Mouse (Mus musculus) adrenal gland, adult 18-20 months (tissue): ENCODE measurements around the gene Znhit1. TPM values are rescaled to one million over a fixed set of nuclear protein-coding genes. Genes with fewer than 3 reads are reported as not detected.
A peak's percentile ranks its signal among the peaks of the same experiment; 100 is the strongest.

Source experiments
- DNase-seq, 2 experiments: peaks; one replicate each; pipeline ENCODE4 v3.0.0; 2021 to 2022; ENCODE audit warnings: low spot score in 2 of 2
- total RNA-seq, 2 experiments: library from RNA; stranded (reverse); gene quantifications; 1 replicate in 1 of 2; 2 replicates in 1 of 2; pipeline ENCODE4 v1.2.3; 2021

Znhit1 gene
- total RNA-seq, 2 experiments from 2014 or later = 87.2 to 93.5 TPM

- peak; percentile 79 to 82 for DNase-seq
Observed at GRCm38 (mm10) chr5:136987138-136987933, 485 bp downstream of the Znhit1 start.

- DNase-seq = peak; percentile 87 to 88
Observed at GRCm38 (mm10) chr5:136986695-136987137, 1.1 kb downstream of the Znhit1 start, which contains the start of gene Plod3. Gene Plod3 (plus strand): TSS chr5:136987019.

GRCm38 (mm10) chr5:136984828-136985227 lies 3.0 kb downstream of the Znhit1 start:
- DNase-seq = no peak

GRCm38 (mm10) chr5:136982338-136982930 lies 5.4 kb downstream of the Znhit1 start:
- peak; percentile 46 to 57 for DNase-seq

- no peak for DNase-seq
Observed at GRCm38 (mm10) chr5:136980974-136981373, 6.8 kb downstream of the Znhit1 start.

GRCm38 (mm10) chr5:136979762-136980161 lies 8.1 kb downstream of the Znhit1 start:
- no peak for DNase-seq

- no peak for DNase-seq
Observed at GRCm38 (mm10) chr5:136977769-136978168, 10.1 kb downstream of the Znhit1 start.

GRCm38 (mm10) chr5:136973670-136974069 lies 14.2 kb downstream of the Znhit1 start:
- DNase-seq = no peak

GRCm38 (mm10) chr5:136970703-136971102 lies 17.1 kb downstream of the Znhit1 start:
- DNase-seq = peak; percentile 76 to 78

- DNase-seq = peak in 1 of 2 experiments; percentile 55
Observed at GRCm38 (mm10) chr5:136967592-136967991, 20.2 kb downstream of the Znhit1 start.

GRCm38 (mm10) chr5:136966861-136967455 lies 20.9 kb downstream of the Znhit1 start:
- DNase-seq = no peak

GRCm38 (mm10) chr5:136966331-136966730 lies 21.5 kb downstream of the Znhit1 start, which contains the start of gene Cldn15:
Gene Cldn15 (plus strand): TSS chr5:136966616.
- DNase-seq = no peak

GRCm38 (mm10) chr5:136965686-136966085 lies 22.1 kb downstream of the Znhit1 start:
- DNase-seq = no peak

- no peak for DNase-seq
Observed at GRCm38 (mm10) chr5:136965210-136965609, 22.6 kb downstream of the Znhit1 start.

- no peak for DNase-seq
Observed at GRCm38 (mm10) chr5:136962966-136963540, 24.8 kb downstream of the Znhit1 start.

GRCm38 (mm10) chr5:136962501-136962900 lies 25.3 kb downstream of the Znhit1 start:
- peak; percentile 73 to 80 for DNase-seq

GRCm38 (mm10) chr5:136961983-136962461 lies 25.8 kb downstream of the Znhit1 start:
- peak; percentile 81 to 82 for DNase-seq

GRCm38 (mm10) chr5:136961334-136961982 lies 26.4 kb downstream of the Znhit1 start:
- DNase-seq = no peak

- DNase-seq = no peak
Observed at GRCm38 (mm10) chr5:136960053-136960452, 27.8 kb downstream of the Znhit1 start.

- DNase-seq = no peak
Observed at GRCm38 (mm10) chr5:136958991-136959605, 28.7 kb downstream of the Znhit1 start.
